Mouse (Mus musculus): Measurements from ENCODE around the gene Gm21188. TPM values are rescaled to one million over a fixed set of nuclear protein-coding genes. Genes with fewer than 3 reads are reported as not detected.
"Not testable (repeated sequence)": the region's sequence is repeated elsewhere in the genome, so short reads cannot be mapped to it uniquely, and the experiment has no call there.

Gene Gm21188
- polyA plus RNA-seq, 1 experiment from 2014 or later = not detected

- DNase-seq (ENCODE audit: low spot score) = peak; percentile 28
- not testable (repeated sequence) for H3K4me3 ChIP-seq (ENCODE audit: low read depth, low read length); H3K9ac ChIP-seq (ENCODE audit: low read depth, low read length); H3K4me2 ChIP-seq (replicated peaks; ENCODE audit: low read depth, low read length); H3K4me1 ChIP-seq (replicated peaks; ENCODE audit: control insufficient read depth, insufficient read depth, low read length); H3K9me3 ChIP-seq (ENCODE audit: control insufficient read depth, low read length); ATAC-seq (ENCODE audit: low FRiP score); H3K36me3 ChIP-seq (ENCODE audit: control insufficient read depth, insufficient read depth, low read length); H3K27ac ChIP-seq (ENCODE audit: low read depth, low read length)
- 2% methylated on average over 16 of the region's 19 CpGs for WGBS
- peaks cover 11% of the 10 kb centered on the region; the same call in 1 of the 2 replicates for H3K27me3 ChIP-seq (ENCODE audit: control insufficient read depth, insufficient read depth, low read length)
These were observed 18.3 kb downstream of the Gm21188 start for GRCm38 (mm10) chr13:120033516-120034190.

GRCm38 (mm10) chr13:120031676-120032075 lies 20.3 kb downstream of the Gm21188 start:
- H3K4me3 ChIP-seq (ENCODE audit: low read depth, low read length); ATAC-seq (ENCODE audit: low FRiP score); H3K4me1 ChIP-seq (replicated peaks; ENCODE audit: control insufficient read depth, insufficient read depth, low read length); H3K4me2 ChIP-seq (replicated peaks; ENCODE audit: low read depth, low read length); H3K9ac ChIP-seq (ENCODE audit: low read depth, low read length); H3K9me3 ChIP-seq (ENCODE audit: control insufficient read depth, low read length); H3K27me3 ChIP-seq (ENCODE audit: control insufficient read depth, insufficient read depth, low read length); H3K36me3 ChIP-seq (ENCODE audit: control insufficient read depth, insufficient read depth, low read length); H3K27ac ChIP-seq (ENCODE audit: low read depth, low read length); DNase-seq (ENCODE audit: low spot score): not testable (repeated sequence)
- under 1% methylated on average over 12 of the region's 16 CpGs for WGBS

- ATAC-seq (ENCODE audit: low FRiP score); H3K27ac ChIP-seq (ENCODE audit: low read depth, low read length); H3K4me2 ChIP-seq (replicated peaks; ENCODE audit: low read depth, low read length); H3K36me3 ChIP-seq (ENCODE audit: control insufficient read depth, insufficient read depth, low read length); H3K9ac ChIP-seq (ENCODE audit: low read depth, low read length); H3K4me1 ChIP-seq (replicated peaks; ENCODE audit: control insufficient read depth, insufficient read depth, low read length); H3K9me3 ChIP-seq (ENCODE audit: control insufficient read depth, low read length); H3K4me3 ChIP-seq (ENCODE audit: low read depth, low read length): not testable (repeated sequence)
- 3% methylated on average over 10 of the region's 11 CpGs for WGBS
- DNase-seq (ENCODE audit: low spot score) = peak; percentile 37
- H3K27me3 ChIP-seq (ENCODE audit: control insufficient read depth, insufficient read depth, low read length) = peaks cover 10% of the 10 kb centered on the region; the same call in 1 of the 2 replicates
These were observed 24.6 kb downstream of the Gm21188 start for GRCm38 (mm10) chr13:120027368-120027767.

- not testable (repeated sequence) for H3K4me2 ChIP-seq (replicated peaks; ENCODE audit: low read depth, low read length); H3K9ac ChIP-seq (ENCODE audit: low read depth, low read length); H3K9me3 ChIP-seq (ENCODE audit: control insufficient read depth, low read length); ATAC-seq (ENCODE audit: low FRiP score); H3K36me3 ChIP-seq (ENCODE audit: control insufficient read depth, insufficient read depth, low read length); DNase-seq (ENCODE audit: low spot score); H3K27ac ChIP-seq (ENCODE audit: low read depth, low read length); H3K4me3 ChIP-seq (ENCODE audit: low read depth, low read length); H3K4me1 ChIP-seq (replicated peaks; ENCODE audit: control insufficient read depth, insufficient read depth, low read length)
- peaks cover 10% of the 10 kb centered on the region; the same call in 1 of the 2 replicates for H3K27me3 ChIP-seq (ENCODE audit: control insufficient read depth, insufficient read depth, low read length)
- 0% methylated on average over 3 of the region's 17 CpGs for WGBS
These were observed 25.1 kb downstream of the Gm21188 start, which contains the start of gene Gm36079 for GRCm38 (mm10) chr13:120026911-120027310. TSS of gene Gm36079 (minus strand) at chr13:120027011.

GRCm38 (mm10) chr13:120026373-120026772 lies 25.6 kb downstream of the Gm21188 start:
- not testable (repeated sequence) for H3K9me3 ChIP-seq (ENCODE audit: control insufficient read depth, low read length); H3K4me3 ChIP-seq (ENCODE audit: low read depth, low read length); DNase-seq (ENCODE audit: low spot score); H3K4me2 ChIP-seq (replicated peaks; ENCODE audit: low read depth, low read length); H3K4me1 ChIP-seq (replicated peaks; ENCODE audit: control insufficient read depth, insufficient read depth, low read length); H3K27ac ChIP-seq (ENCODE audit: low read depth, low read length); H3K9ac ChIP-seq (ENCODE audit: low read depth, low read length); H3K36me3 ChIP-seq (ENCODE audit: control insufficient read depth, insufficient read depth, low read length)
- H3K27me3 ChIP-seq (ENCODE audit: control insufficient read depth, insufficient read depth, low read length) = peaks cover 10% of the 10 kb centered on the region; the same call in 1 of the 2 replicates
- ATAC-seq (ENCODE audit: low FRiP score) = peak; percentile 73
- 5% methylated on average over 3 of the region's 13 CpGs for WGBS

- H3K4me3 ChIP-seq (ENCODE audit: low read depth, low read length); H3K36me3 ChIP-seq (ENCODE audit: control insufficient read depth, insufficient read depth, low read length); H3K9ac ChIP-seq (ENCODE audit: low read depth, low read length); ATAC-seq (ENCODE audit: low FRiP score); H3K27ac ChIP-seq (ENCODE audit: low read depth, low read length); H3K9me3 ChIP-seq (ENCODE audit: control insufficient read depth, low read length); H3K4me1 ChIP-seq (replicated peaks; ENCODE audit: control insufficient read depth, insufficient read depth, low read length); H3K4me2 ChIP-seq (replicated peaks; ENCODE audit: low read depth, low read length): not testable (repeated sequence)
- 9% methylated on average over 4 of the region's 4 CpGs for WGBS
- peaks cover 10% of the 10 kb centered on the region; the same call in 1 of the 2 replicates for H3K27me3 ChIP-seq (ENCODE audit: control insufficient read depth, insufficient read depth, low read length)
- peak; percentile 25 for DNase-seq (ENCODE audit: low spot score)
These were observed 26.4 kb downstream of the Gm21188 start for GRCm38 (mm10) chr13:120025576-120025975.

- not testable (repeated sequence) for H3K27ac ChIP-seq (ENCODE audit: low read depth, low read length); H3K9ac ChIP-seq (ENCODE audit: low read depth, low read length); H3K9me3 ChIP-seq (ENCODE audit: control insufficient read depth, low read length); H3K4me1 ChIP-seq (replicated peaks; ENCODE audit: control insufficient read depth, insufficient read depth, low read length); H3K36me3 ChIP-seq (ENCODE audit: control insufficient read depth, insufficient read depth, low read length); H3K4me2 ChIP-seq (replicated peaks; ENCODE audit: low read depth, low read length); H3K4me3 ChIP-seq (ENCODE audit: low read depth, low read length); ATAC-seq (ENCODE audit: low FRiP score)
- 2% methylated on average over 19 of the region's 21 CpGs for WGBS
- peaks cover 10% of the 10 kb centered on the region; the same call in 1 of the 2 replicates for H3K27me3 ChIP-seq (ENCODE audit: control insufficient read depth, insufficient read depth, low read length)
- DNase-seq (ENCODE audit: low spot score) = peak; percentile 29
These were observed 27.0 kb downstream of the Gm21188 start for GRCm38 (mm10) chr13:120025004-120025403.

- H3K27ac ChIP-seq (ENCODE audit: low read depth, low read length); H3K4me2 ChIP-seq (replicated peaks; ENCODE audit: low read depth, low read length); ATAC-seq (ENCODE audit: low FRiP score); H3K9ac ChIP-seq (ENCODE audit: low read depth, low read length); H3K36me3 ChIP-seq (ENCODE audit: control insufficient read depth, insufficient read depth, low read length); H3K9me3 ChIP-seq (ENCODE audit: control insufficient read depth, low read length); H3K4me1 ChIP-seq (replicated peaks; ENCODE audit: control insufficient read depth, insufficient read depth, low read length); H3K4me3 ChIP-seq (ENCODE audit: low read depth, low read length): not testable (repeated sequence)
- 8% methylated on average over 9 of the region's 9 CpGs for WGBS
- DNase-seq (ENCODE audit: low spot score) = peak; percentile 27
- peaks cover 10% of the 10 kb centered on the region; the same call in 1 of the 2 replicates for H3K27me3 ChIP-seq (ENCODE audit: control insufficient read depth, insufficient read depth, low read length)
These were observed 27.4 kb downstream of the Gm21188 start for GRCm38 (mm10) chr13:120024581-120024980.

- not testable (repeated sequence) for H3K27ac ChIP-seq (ENCODE audit: low read depth, low read length); H3K4me1 ChIP-seq (replicated peaks; ENCODE audit: control insufficient read depth, insufficient read depth, low read length); H3K4me3 ChIP-seq (ENCODE audit: low read depth, low read length); H3K9me3 ChIP-seq (ENCODE audit: control insufficient read depth, low read length); H3K36me3 ChIP-seq (ENCODE audit: control insufficient read depth, insufficient read depth, low read length); H3K9ac ChIP-seq (ENCODE audit: low read depth, low read length); H3K4me2 ChIP-seq (replicated peaks; ENCODE audit: low read depth, low read length)
- WGBS = no CpG with 5 or more reads among the region's 1 CpGs
- H3K27me3 ChIP-seq (ENCODE audit: control insufficient read depth, insufficient read depth, low read length) = peaks cover 10% of the 10 kb centered on the region; the same call in 1 of the 2 replicates
- DNase-seq (ENCODE audit: low spot score) = peak; percentile 51
- peak; percentile 71; the same call in 1 of the 2 replicates for ATAC-seq (ENCODE audit: low FRiP score)
These were observed 30.5 kb downstream of the Gm21188 start for GRCm38 (mm10) chr13:120021477-120021876.

All from hindbrain, embryonic 11.5 days (tissue).